Mouse (Mus musculus): Measurements from ENCODE around the gene Dnajc5. TPM values are rescaled to one million over a fixed set of nuclear protein-coding genes. Genes with fewer than 3 reads are reported as not detected.

Dnajc5 gene
- polyA plus RNA-seq, 1 experiment from 2014 or later: 110 TPM

GRCm38 (mm10) chr2:181570375-181570774, 50.1 kb downstream of the Dnajc5 start:
- POLR2A ChIA-PET: interaction anchor here (2.5 kb wide), 1 partner anchor 8 kb away, joined by 9 read pairs; no protein-coding TSS in a partner anchor
- CTCF ChIA-PET: interaction anchor here (1.0 to 7.8 kb wide), 3 partner anchors 9 to 48 kb away, joined by 3 to 69 read pairs (median 5); no protein-coding TSS in a partner anchor
- H3K27me3 ChIP-seq: no peaks in the 10 kb centered on the region
- in situ Hi-C loops (cut with MboI; ENCODE audit: low pct_unique_long_range_greater_than_20kb): no loop called here
- ATAC-seq: no peak
- no peak for TF ChIP-seq CTCF (IDR thresholded peaks at IDR 0.05)
- DNase-seq (ENCODE audit: low read depth, low spot score): no peak

- DNase-seq (ENCODE audit: low read depth, low spot score): no peak
- no peak for ATAC-seq
- TF ChIP-seq CTCF (IDR thresholded peaks at IDR 0.05): no peak
- ChIA-PET POLR2A (interaction anchor here (0.9 kb wide), 1 partner anchor 46 kb away, joined by 3 read pairs; no protein-coding TSS in a partner anchor), CTCF (interaction anchor here (1.0 to 7.8 kb wide), 3 partner anchors 8 to 48 kb away, joined by 3 to 69 read pairs (median 5); no protein-coding TSS in a partner anchor)
- in situ Hi-C loops (cut with MboI; ENCODE audit: low pct_unique_long_range_greater_than_20kb): no loop called here
- no peaks in the 10 kb centered on the region for H3K27me3 ChIP-seq
Measured at GRCm38 (mm10) chr2:181570921-181571595, 50.8 kb downstream of the Dnajc5 start.

- DNase-seq (ENCODE audit: low read depth, low spot score): no peak
- in situ Hi-C loops (cut with MboI; ENCODE audit: low pct_unique_long_range_greater_than_20kb): no loop called here
- no peaks in the 10 kb centered on the region for H3K27me3 ChIP-seq
- CTCF ChIA-PET: interaction anchor here (1.4 to 7.8 kb wide), 3 partner anchors 7 to 50 kb away, joined by 5 to 69 read pairs (median 10); no protein-coding TSS in a partner anchor
- POLR2A ChIA-PET: interaction anchor here (0.5 to 0.9 kb wide), 2 partner anchors 47 to 79 kb away, joined by 3 read pairs; partner anchors contain the start of gene Abhd16b
- ATAC-seq: no peak
- TF ChIP-seq CTCF (IDR thresholded peaks at IDR 0.05): no peak
Measured at GRCm38 (mm10) chr2:181571941-181572670, 51.8 kb downstream of the Dnajc5 start.

- no peak for TF ChIP-seq CTCF (IDR thresholded peaks at IDR 0.05)
- ATAC-seq (no peak), DNase-seq (ENCODE audit: low read depth, low spot score) (no peak)
- in situ Hi-C loops (cut with MboI; ENCODE audit: low pct_unique_long_range_greater_than_20kb): no loop called here
- no peaks in the 10 kb centered on the region for H3K27me3 ChIP-seq
- ChIA-PET CTCF (interaction anchor here (1.2 to 2.3 kb wide), 2 partner anchors 19 to 51 kb away, joined by 3 to 10 read pairs; no protein-coding TSS in a partner anchor), POLR2A (interaction anchor here (0.8 to 1.6 kb wide), 2 partner anchors 29 to 33 kb away, joined by 3 to 5 read pairs; no protein-coding TSS in a partner anchor)
Measured at GRCm38 (mm10) chr2:181572921-181573920, 52.9 kb downstream of the Dnajc5 start.

GRCm38 (mm10) chr2:181573961-181574360, 53.7 kb downstream of the Dnajc5 start:
- ChIA-PET CTCF (interaction anchor here (1.2 to 2.3 kb wide), 2 partner anchors 20 to 51 kb away, joined by 3 to 10 read pairs; no protein-coding TSS in a partner anchor), POLR2A (interaction anchor here (0.8 to 1.6 kb wide), 2 partner anchors 30 to 33 kb away, joined by 3 to 5 read pairs; no protein-coding TSS in a partner anchor)
- ATAC-seq: no peak
- DNase-seq (ENCODE audit: low read depth, low spot score): no peak
- H3K27me3 ChIP-seq: no peaks in the 10 kb centered on the region
- no peak for TF ChIP-seq CTCF (IDR thresholded peaks at IDR 0.05)
- in situ Hi-C loops (cut with MboI; ENCODE audit: low pct_unique_long_range_greater_than_20kb): no loop called here

- ATAC-seq: no peak
- POLR2A ChIA-PET: no interaction called here
Measured at GRCm38 (mm10) chr2:181574921-181575545, 54.7 kb downstream of the Dnajc5 start.

GRCm38 (mm10) chr2:181576613-181577012, 56.3 kb downstream of the Dnajc5 start:
- in situ Hi-C loops (cut with MboI; ENCODE audit: low pct_unique_long_range_greater_than_20kb): loop anchor here (5.0 to 25.0 kb wide), 2 partner anchors 184 to 1364 kb away; no protein-coding TSS in a partner anchor
- CTCF ChIA-PET: interaction anchor here (1.9 to 6.9 kb wide), 2 partner anchors 8 to 54 kb away, joined by 10 to 69 read pairs; no protein-coding TSS in a partner anchor
- POLR2A ChIA-PET: interaction anchor here (1.2 kb wide), 1 partner anchor 54 kb away, joined by 4 read pairs; no protein-coding TSS in a partner anchor
- ATAC-seq (no peak), DNase-seq (ENCODE audit: low read depth, low spot score) (no peak)
- no peaks in the 10 kb centered on the region for H3K27me3 ChIP-seq
- TF ChIP-seq CTCF (IDR thresholded peaks at IDR 0.05): no peak

More at GRCm38 (mm10) chr2:181574921-181575545, 54.7 kb downstream of the Dnajc5 start:
- no peaks in the 10 kb centered on the region for H3K27me3 ChIP-seq
- in situ Hi-C loops (cut with MboI; ENCODE audit: low pct_unique_long_range_greater_than_20kb): loop anchor here (5.0 to 25.0 kb wide), 2 partner anchors 183 to 1363 kb away; no protein-coding TSS in a partner anchor
- TF ChIP-seq CTCF (IDR thresholded peaks at IDR 0.05): no peak
- CTCF ChIA-PET: no interaction called here
- no peak for DNase-seq (ENCODE audit: low read depth, low spot score)

- ChIA-PET POLR2A (interaction anchor here (1.2 kb wide), 1 partner anchor 55 kb away, joined by 4 read pairs; no protein-coding TSS in a partner anchor), CTCF (interaction anchor here (0.9 to 6.9 kb wide), 4 partner anchors 9 to 166 kb away, joined by 3 to 69 read pairs (median 9); no protein-coding TSS in a partner anchor)
- H3K27me3 ChIP-seq: no peaks in the 10 kb centered on the region
- ATAC-seq: no peak
- in situ Hi-C loops (cut with MboI; ENCODE audit: low pct_unique_long_range_greater_than_20kb): loop anchor here (5.0 to 25.0 kb wide), 2 partner anchors 185 to 1365 kb away; no protein-coding TSS in a partner anchor
- DNase-seq (ENCODE audit: low read depth, low spot score): no peak
- TF ChIP-seq CTCF (IDR thresholded peaks at IDR 0.05): no peak
Measured at GRCm38 (mm10) chr2:181577126-181577525, 56.8 kb downstream of the Dnajc5 start.

All from Patski (cell line).